Mouse (Mus musculus) ES-E14 (cell line): Measurements from ENCODE around the gene Psg29. TPM values are rescaled to one million over a fixed set of nuclear protein-coding genes. Genes with fewer than 3 reads are reported as not detected.

ENCODE experiments used
- DNase-seq: peaks from one replicate; pipeline ENCODE4 v3.0.0-alpha.2; 2013; ENCODE audit warnings: low read depth, low spot score
- H3K27ac ChIP-seq: 2 replicates; pipeline ENCODE4 v1.5.1; 2012; ENCODE audit warnings: low read depth, mild to moderate bottlenecking, low read length, moderate library complexity, mixed read lengths; ENCODE audit not compliant: poor library complexity, insufficient read depth, severe bottlenecking
- H3K36me3 ChIP-seq: 2 replicates; pipeline ENCODE4 v1.6.1; 2012; ENCODE audit warnings: mild to moderate bottlenecking, low read length, moderate library complexity, mixed read lengths; ENCODE audit not compliant: control insufficient read depth, poor library complexity, insufficient read depth, severe bottlenecking
- H3K4me1 ChIP-seq, 2 experiments: fragments of 150-350 bp in 1 of 2; sonication (generic) in 1 of 2; 2 replicates each; pipeline ENCODE4 v1.6.1; 2012; ENCODE audit warnings: low read length in 2 of 2, mild to moderate bottlenecking in 1 of 2, mixed read lengths in 1 of 2; ENCODE audit not compliant: control insufficient read depth in 2 of 2, insufficient read depth in 2 of 2, poor library complexity in 1 of 2
- H3K4me3 ChIP-seq, 2 experiments: fragments of 150-350 bp in 1 of 2; sonication (generic) in 1 of 2; 2 replicates each; pipeline ENCODE4 v1.5.1; 2012; ENCODE audit warnings: low read length in 2 of 2, low read depth in 1 of 2, mild to moderate bottlenecking in 1 of 2, mixed read lengths in 1 of 2; ENCODE audit not compliant: insufficient read depth in 1 of 2, poor library complexity in 1 of 2, severe bottlenecking in 1 of 2
- H3K9ac ChIP-seq: 2 replicates; pipeline ENCODE4 v1.6.1; 2012; ENCODE audit warnings: low read depth, mild to moderate bottlenecking, low read length, mixed read lengths; ENCODE audit not compliant: poor library complexity, insufficient read depth, severe bottlenecking
- H3K9me3 ChIP-seq: fragments of 150-350 bp; sonication (generic); 2 replicates; pipeline ENCODE4 v1.6.1; 2012; ENCODE audit warnings: low read depth, mild to moderate bottlenecking, low read length; ENCODE audit not compliant: control insufficient read depth, insufficient read depth
- CHD2 ChIP-seq: IDR thresholded peaks from 2 replicates; pipeline ENCODE4 v1.6.1; 2014; ENCODE audit warnings: mild to moderate bottlenecking, low read depth, low read length, inconsistent platforms
- HCFC1 ChIP-seq: IDR thresholded peaks from 2 replicates; pipeline ENCODE4 v1.6.1; 2012; ENCODE audit warnings: low read length, inconsistent platforms, borderline replicate concordance; ENCODE audit not compliant: insufficient read depth
- MAFK ChIP-seq: IDR thresholded peaks from 2 replicates; pipeline ENCODE4 v1.6.1; 2014; ENCODE audit warnings: mild to moderate bottlenecking, low read depth, low read length, inconsistent platforms; ENCODE audit not compliant: insufficient read depth
- ZC3H11A ChIP-seq: IDR thresholded peaks from 2 replicates; pipeline ENCODE4 v1.6.1; 2012; ENCODE audit warnings: low read depth, mild to moderate bottlenecking, inconsistent platforms, low read length, borderline replicate concordance
- ZNF384 ChIP-seq: IDR thresholded peaks from 2 replicates; pipeline ENCODE4 v1.6.1; 2012; ENCODE audit warnings: low read depth, low read length, inconsistent platforms
- in situ Hi-C, 2 experiments: fragments of 600-800 bp; cut with MboI; formaldehyde crosslinking; loops; one replicate each; pipeline ENCODE4 v1.15.1; 2025; ENCODE audit warnings: low sequenced_read_pairs in 2 of 2, inconsistent platforms in 1 of 2; ENCODE audit not compliant: unreplicated experiment in 2 of 2
- total RNA-seq: library from RNA; depleted of rRNA; stranded (reverse); fragments of 300-350 nt; gene quantifications from 2 replicates; pipeline ENCODE4 v1.2.3, GENCODE M21; 2012; rRNA removed

Psg29 gene
- total RNA-seq, 1 experiment: 0.09 TPM

DNA sequence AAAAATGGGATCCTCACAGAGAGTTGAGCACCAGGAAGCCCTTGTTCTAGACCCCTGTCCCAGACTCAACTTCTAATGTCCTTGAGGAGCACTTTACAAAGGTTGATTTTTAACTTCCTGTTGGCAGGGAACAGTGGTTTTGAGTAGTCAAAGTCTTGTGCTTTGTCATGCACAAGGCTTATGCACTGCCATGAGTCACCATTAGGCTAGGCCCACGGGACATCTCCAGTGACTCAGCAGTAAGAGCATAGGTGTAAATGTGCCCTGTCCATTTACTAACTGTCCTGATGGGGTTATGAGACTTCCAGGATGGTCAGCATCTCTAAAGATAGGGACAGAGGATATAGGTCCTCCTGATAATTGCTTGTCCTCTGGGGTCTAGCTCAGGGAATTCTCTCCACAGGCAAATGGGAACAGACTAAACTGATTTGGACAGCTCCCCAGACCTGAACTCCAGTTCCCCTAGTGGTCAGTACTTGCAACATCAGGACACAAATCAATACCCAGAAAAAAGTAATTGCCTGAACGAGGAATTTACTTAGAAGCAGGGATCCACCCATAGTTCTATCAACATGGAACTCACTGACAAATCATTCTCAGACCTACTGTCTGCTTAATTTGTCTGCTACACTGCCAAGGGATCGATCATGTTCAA is 2.4 kb downstream of the Psg29 start:
- Histone ChIP-seq H3K9me3 (no peaks in the 10 kb centered on the region), H3K9ac (no peak overlapping the region), H3K4me1 (no peaks in the 10 kb centered on the region), H3K36me3 (no peaks in the 10 kb centered on the region), H3K4me3 (no peak overlapping the region), H3K27ac (no peak overlapping the region)
- DNase-seq: peak; percentile 19
- TF ChIP-seq CHD2: no peak
- TF ChIP-seq ZC3H11A: no peak
- TF ChIP-seq MAFK: peak; percentile 80
- TF ChIP-seq HCFC1: no peak
- TF ChIP-seq ZNF384: no peak
- in situ Hi-C loops: loop anchor here in 1 of 2 experiments (10.0 to 25.0 kb wide), 2 partner anchors 61 to 407 kb away; no protein-coding TSS in a partner anchor

Other genes with a start within 250 kb of the Psg29 start
- 0.26 and 0.45 TPM in 2 replicates for gene Pnmal1, start 243.8 kb upstream of the Psg29 start, total RNA-seq
- 0.13 and 0.21 TPM in 2 replicates for gene Gm42372, start 220.4 kb upstream of the Psg29 start, total RNA-seq
- 2.8 and 4.1 TPM in 2 replicates for gene Ccdc8, start 210.8 kb upstream of the Psg29 start, total RNA-seq
- gene Ppp5c, start 175.6 kb upstream of the Psg29 start, total RNA-seq: 112 and 127 TPM in 2 replicates
- gene Hif3a, start 141.1 kb upstream of the Psg29 start, total RNA-seq: 2.3 and 4.9 TPM in 2 replicates
- gene Psg16, start 129.4 kb upstream of the Psg29 start, total RNA-seq: 0.26 and 0.31 TPM in 2 replicates
- gene Ceacam3, start 53.2 kb upstream of the Psg29 start, total RNA-seq: not detected in 2 replicates